Mouse (Mus musculus): ENCODE data around the gene Itga4.

DNA sequence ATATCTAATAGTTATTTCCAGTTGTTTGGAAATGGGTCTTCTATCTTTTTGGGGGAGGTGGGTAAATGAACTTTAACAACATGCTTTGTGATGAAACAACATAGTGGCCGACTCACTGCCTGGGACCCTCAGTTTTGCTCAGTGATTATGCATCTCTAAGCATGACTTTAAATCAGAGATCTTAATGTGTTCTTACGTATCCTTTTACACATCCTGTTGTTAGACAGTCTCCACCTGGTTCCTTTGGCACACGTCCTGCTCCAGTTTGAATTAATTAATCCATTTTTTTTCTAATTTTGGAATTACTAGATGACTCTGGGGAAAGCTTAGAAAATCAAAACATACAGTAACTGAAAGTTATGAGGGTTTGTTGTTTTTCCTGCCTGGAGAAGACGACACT, 57.3 kb downstream of the Itga4 start:
- TF ChIP-seq GATA1 (IDR thresholded peaks at IDR 0.05; ENCODE audit: borderline replicate concordance, low read length) (no peak), FLI1 (IDR thresholded peaks at IDR 0.05; ENCODE audit: low read length) (no peak)
